Mouse (Mus musculus) WW6 (cell line): ENCODE data around the gene Ptprd.

Experiments used
- DNase-seq: peaks from one replicate; pipeline ENCODE4 v3.0.0-alpha.2; 2013; ENCODE audit warnings: low read depth, low spot score

Ptprd gene

GRCm38 (mm10) chr4:76025571-76026325, 2186.0 kb downstream of the Ptprd start:
- no peak for DNase-seq

GRCm38 (mm10) chr4:76024502-76024821, 2187.3 kb downstream of the Ptprd start:
- DNase-seq: no peak

- DNase-seq: no peak
These were observed 2187.8 kb downstream of the Ptprd start for GRCm38 (mm10) chr4:76023756-76024501.

GRCm38 (mm10) chr4:76021670-76022069, 2190.1 kb downstream of the Ptprd start:
- no peak for DNase-seq

GRCm38 (mm10) chr4:76015026-76015425, 2196.7 kb downstream of the Ptprd start:
- DNase-seq: no peak

- DNase-seq: no peak
These were observed 2197.5 kb downstream of the Ptprd start for GRCm38 (mm10) chr4:76014151-76014840.

GRCm38 (mm10) chr4:76008580-76008979, 2203.2 kb downstream of the Ptprd start:
- DNase-seq: no peak

GRCm38 (mm10) chr4:76007219-76007618, 2204.5 kb downstream of the Ptprd start:
- DNase-seq: no peak

GRCm38 (mm10) chr4:76006717-76007116, 2205.0 kb downstream of the Ptprd start:
- no peak for DNase-seq

- no peak for DNase-seq
These were observed 2207.6 kb downstream of the Ptprd start for GRCm38 (mm10) chr4:76004161-76004560.

- DNase-seq: no peak
These were observed 2211.5 kb downstream of the Ptprd start for GRCm38 (mm10) chr4:76000258-76000657.

- DNase-seq: no peak
These were observed 2215.9 kb downstream of the Ptprd start for GRCm38 (mm10) chr4:75995841-75996240.

- no peak for DNase-seq
These were observed 2217.2 kb downstream of the Ptprd start for GRCm38 (mm10) chr4:75994576-75994975.

GRCm38 (mm10) chr4:75993092-75993491, 2218.7 kb downstream of the Ptprd start:
- DNase-seq: no peak

GRCm38 (mm10) chr4:75991621-75992245, 2220.0 kb downstream of the Ptprd start:
- no peak for DNase-seq

GRCm38 (mm10) chr4:75974728-75975127, 2237.0 kb downstream of the Ptprd start:
- no peak for DNase-seq

GRCm38 (mm10) chr4:75973322-75973721, 2238.4 kb downstream of the Ptprd start:
- no peak for DNase-seq

GRCm38 (mm10) chr4:75969961-75970360, 2241.8 kb downstream of the Ptprd start:
- DNase-seq: no peak

GRCm38 (mm10) chr4:75968618-75969017, 2243.1 kb downstream of the Ptprd start:
- DNase-seq: no peak

- DNase-seq: no peak
These were observed 2246.0 kb downstream of the Ptprd start for GRCm38 (mm10) chr4:75965810-75966209.

GRCm38 (mm10) chr4:75962916-75963315, 2248.8 kb downstream of the Ptprd start:
- no peak for DNase-seq

GRCm38 (mm10) chr4:75961865-75962264, 2249.9 kb downstream of the Ptprd start:
- no peak for DNase-seq
